ENCODE assay signal across 22 mouse cellular contexts in genomic region chr19:47206126-47206525, GRCm38 (mm10). TPM values are rescaled to one million over a fixed set of nuclear protein-coding genes. Genes with fewer than 3 reads are reported as not detected.
"Had no signal": no experiment of that assay in that cellular context is flagged by ENCODE, and none has a peak within 500 bp of the region (broad histone marks: within the 10 kb centered on the region; RNA-seq: fewer than 3 reads in every experiment).

No protein-coding gene starts in this region.

- H3K27me3 ChIP-seq: neural tube, embryonic 12.5 days; neural tube, embryonic 13.5 days; neural tube, embryonic 15.5 days; stomach, embryonic 15.5 days had no signal

- H3K9me3 ChIP-seq: neural tube, embryonic 12.5 days; neural tube, embryonic 13.5 days; neural tube, embryonic 15.5 days; stomach, embryonic 15.5 days had no signal

- H3K4me2 ChIP-seq: neural tube, embryonic 12.5 days; neural tube, embryonic 13.5 days; neural tube, embryonic 15.5 days; stomach, embryonic 15.5 days had no signal

- DNase-seq: retina, postnatal 1 day; right cerebral cortex, adult 18-20 months; right cerebral cortex, postnatal 14 days; right cerebral cortex, postnatal 25 days; right cerebral cortex, postnatal 4 days; spleen, adult 18-20 months; thymus, adult 18-20 months; thymus, adult 2 months; thymus, postnatal 14 days; thymus, postnatal 25 days; thymus, postnatal 36 days; thymus, postnatal 4 days had no signal

- H3K27ac ChIP-seq: neural tube, embryonic 12.5 days; neural tube, embryonic 13.5 days; neural tube, embryonic 15.5 days; stomach, embryonic 15.5 days; stomach, postnatal 0 days had no signal

- H3K4me3 ChIP-seq: neural tube, embryonic 12.5 days; neural tube, embryonic 13.5 days; neural tube, embryonic 15.5 days; stomach, embryonic 15.5 days had no signal

- H3K36me3 ChIP-seq: neural tube, embryonic 12.5 days; neural tube, embryonic 13.5 days; neural tube, embryonic 15.5 days; stomach, embryonic 15.5 days had no signal

- H3K9ac ChIP-seq: neural tube, embryonic 12.5 days; neural tube, embryonic 13.5 days; neural tube, embryonic 15.5 days; stomach, embryonic 15.5 days had no signal

RNA-seq across cellular contexts. Expression of gene Calhm3, which starts 48.6 kb away (rescaled TPM):
- total RNA-seq: neutrophil, adult 5-6 weeks had no signal
- polyA plus RNA-seq: neural tube, embryonic 12.5 days; neural tube, embryonic 13.5 days; neural tube, embryonic 15.5 days; spleen, adult 2 months; stomach, embryonic 14.5 days; stomach, embryonic 15.5 days; stomach, embryonic 16.5 days; stomach, postnatal 0 days; urinary bladder, adult 2 months had no signal
